Mouse (Mus musculus) retina, embryonic 14.5 days (tissue): Measurements from ENCODE around the gene Epn3.

ENCODE experiments used
- DNase-seq: peaks from one replicate; pipeline ENCODE4 v3.0.0-alpha.2; 2015; ENCODE audit warnings: low spot score

Gene Epn3

DNA sequence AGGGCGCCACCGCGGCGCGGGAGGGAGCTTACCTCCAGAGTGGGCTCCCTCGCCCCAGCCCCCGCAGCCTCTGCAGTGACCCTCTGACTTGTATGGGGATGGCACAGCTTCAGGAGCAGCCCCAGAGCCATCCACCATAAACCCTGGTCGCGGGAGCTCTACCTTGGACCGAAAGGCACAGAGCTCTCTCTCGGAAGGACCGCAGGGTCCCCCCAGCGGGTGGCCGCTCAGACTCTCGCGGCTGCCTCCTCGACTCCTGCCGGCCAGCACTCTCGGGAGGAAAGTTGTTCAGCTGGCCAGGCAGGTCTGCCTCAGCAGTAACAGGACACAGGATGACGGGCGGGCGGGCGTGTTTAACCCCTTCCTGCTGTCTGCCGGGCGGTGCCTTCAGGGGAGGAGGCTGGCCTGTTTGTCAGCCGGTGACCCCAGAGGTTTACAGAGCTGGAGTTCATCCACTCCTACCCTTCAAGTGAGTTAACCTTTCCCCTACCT lies at the start of gene Epn3:
TSS of gene Epn3 (minus strand) at position 314 of the 492 bp plus-strand sequence.
- DNase-seq, result peak; percentile 59

- peak; percentile 96 for DNase-seq
These were observed 49.3 kb upstream of the Epn3 start, which contains the start of gene Rsad1 for GRCm38 (mm10) chr11:94548888-94549690. Gene Rsad1 (minus strand): TSS chr11:94549255.

DNA sequence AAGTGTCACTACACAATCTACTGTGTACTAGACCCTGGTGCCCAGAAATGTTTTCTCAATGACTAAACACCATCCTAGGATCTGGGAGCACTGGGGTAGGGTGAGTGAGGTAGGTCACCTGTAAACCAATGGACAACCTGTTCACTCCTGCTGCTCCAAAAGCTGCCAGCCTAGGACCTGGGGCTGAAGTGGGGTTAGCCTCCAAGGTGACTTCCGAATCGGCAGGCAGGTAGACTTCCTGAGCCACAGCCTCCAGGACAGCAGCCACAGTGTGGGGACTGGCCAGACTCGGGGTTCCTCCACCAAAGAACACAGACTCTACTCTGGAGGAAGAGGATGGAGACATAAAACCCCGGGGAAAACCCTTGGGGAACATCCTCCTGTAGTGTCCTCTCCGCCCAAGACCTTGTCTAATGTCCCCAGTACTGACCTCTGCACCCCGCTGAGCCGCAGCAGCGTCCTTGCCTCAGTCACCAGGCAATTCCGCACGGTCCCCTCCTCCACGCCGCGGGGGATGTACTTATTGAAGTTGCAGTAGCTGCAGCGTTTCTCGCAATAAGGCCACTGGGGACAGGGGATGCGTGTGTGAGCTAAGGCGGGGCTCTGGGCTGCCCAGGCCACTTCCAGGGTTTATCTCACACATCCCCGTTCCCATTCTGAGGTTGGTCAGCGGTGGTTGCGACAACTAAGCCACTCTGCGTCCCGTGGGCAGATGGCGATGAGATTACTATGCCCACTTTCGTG lies 48.4 kb upstream of the Epn3 start:
- DNase-seq, result peak; percentile 59

- DNase-seq, result no peak
These were observed 47.5 kb upstream of the Epn3 start for GRCm38 (mm10) chr11:94547271-94547670.

DNA sequence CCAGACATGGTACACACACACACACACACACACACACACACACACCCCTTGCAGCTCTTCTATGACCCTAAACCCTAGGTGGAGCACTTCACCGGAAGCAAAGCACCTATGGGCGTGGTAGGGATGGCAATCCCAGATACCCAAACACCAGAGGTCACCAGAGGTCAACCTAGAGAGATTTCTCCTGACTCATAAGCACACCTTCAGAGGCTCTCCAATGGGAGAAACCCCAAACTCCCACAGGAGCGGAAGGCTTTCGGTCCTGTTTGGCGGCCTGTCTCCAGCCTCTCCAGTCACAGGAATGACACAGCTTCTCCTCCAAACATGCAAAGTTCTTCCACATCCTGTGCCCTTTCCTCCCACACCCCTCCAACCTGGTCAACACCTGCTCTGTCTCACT lies 46.6 kb upstream of the Epn3 start:
- no peak for DNase-seq

- DNase-seq, result no peak
These were observed 44.6 kb upstream of the Epn3 start for GRCm38 (mm10) chr11:94544422-94544821.

- DNase-seq, result peak; percentile 84
These were observed 44.2 kb upstream of the Epn3 start for GRCm38 (mm10) chr11:94543932-94544331.

DNA sequence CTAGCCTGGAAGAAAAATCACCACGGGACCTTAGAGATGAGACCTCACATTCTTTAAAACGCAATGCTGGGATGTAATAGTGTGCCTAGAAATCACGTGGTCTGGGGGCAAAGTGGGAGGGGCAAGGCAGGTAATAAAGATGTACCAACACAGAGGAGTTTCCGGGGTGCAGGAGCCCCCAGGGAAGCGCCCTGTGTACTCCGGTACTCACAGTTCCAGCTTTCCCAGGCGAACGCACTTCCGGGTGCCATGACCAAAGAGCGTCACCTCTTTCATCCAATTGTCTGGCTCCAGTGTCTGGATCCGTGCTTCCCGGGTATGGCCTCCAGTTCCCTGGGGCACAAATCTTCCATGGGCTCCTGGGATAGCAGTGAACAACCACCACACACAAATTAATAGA lies 43.6 kb upstream of the Epn3 start:
- DNase-seq, result no peak

DNA sequence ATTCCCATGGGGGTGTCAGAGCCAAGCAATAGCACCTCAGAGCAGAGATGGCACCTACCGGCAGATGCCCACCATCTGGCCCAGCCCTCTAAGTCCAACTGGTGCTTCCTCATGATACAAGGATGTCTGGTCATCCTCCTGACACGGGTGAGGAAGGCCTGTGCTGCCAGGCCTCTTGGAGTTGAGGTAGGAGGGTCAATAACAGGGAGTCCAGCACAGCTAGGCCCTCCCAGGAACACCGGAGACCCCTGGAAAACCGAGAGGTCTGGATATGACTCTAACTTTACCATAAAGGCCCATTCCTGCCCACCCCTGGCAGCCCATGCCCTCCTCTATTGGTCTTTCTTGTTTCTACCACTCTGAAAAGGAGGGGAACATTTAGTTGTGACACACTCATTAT lies 42.6 kb upstream of the Epn3 start:
- no peak for DNase-seq

DNA sequence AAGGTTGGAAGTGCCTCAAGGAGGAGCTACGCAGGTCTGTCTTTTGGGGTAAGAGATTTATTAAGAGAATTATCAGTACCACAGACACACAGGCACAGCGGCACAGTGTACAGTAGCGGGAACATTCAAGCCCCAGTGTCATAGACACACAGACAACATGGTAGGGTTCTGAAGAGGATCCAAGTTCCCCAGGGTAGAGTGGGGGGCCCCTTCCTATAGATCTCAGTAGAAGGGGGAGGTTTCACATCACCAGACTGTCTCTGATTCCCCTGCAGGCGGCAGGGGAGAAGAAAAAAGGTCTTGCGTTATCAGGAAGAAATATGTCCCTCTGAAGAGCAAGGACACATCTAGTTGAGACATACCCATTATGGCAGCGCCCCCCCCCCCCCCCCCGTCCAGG lies 40.0 kb upstream of the Epn3 start:
- DNase-seq, result no peak

DNA sequence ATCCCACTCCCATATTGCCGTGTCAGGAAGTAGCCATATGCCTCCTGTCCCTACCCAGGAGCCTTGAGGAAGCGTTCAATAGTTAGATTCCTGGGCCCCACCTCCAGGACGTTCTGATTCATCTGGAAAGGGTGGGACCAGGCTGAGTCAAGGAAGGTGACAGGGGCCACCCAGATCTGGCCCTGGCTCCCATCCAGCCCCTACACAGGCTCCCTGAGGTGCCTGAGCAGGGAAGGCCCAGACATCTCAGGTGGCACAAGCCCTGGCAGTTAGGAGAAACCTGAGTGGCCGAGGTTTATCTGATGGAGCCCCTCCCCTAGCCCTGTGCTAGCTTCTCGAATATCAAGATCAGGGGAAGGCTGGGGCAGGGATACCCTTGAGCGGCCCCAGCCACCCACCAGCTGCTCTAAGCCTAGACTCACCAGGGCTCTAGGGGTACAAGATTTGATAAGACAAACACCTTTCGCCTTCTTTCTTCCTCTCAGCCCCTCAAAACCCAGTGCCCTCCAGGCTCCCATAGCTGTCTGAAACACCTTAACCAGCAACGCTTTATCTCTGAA lies 39.0 kb upstream of the Epn3 start:
- DNase-seq, result no peak

GRCm38 (mm10) chr11:94533171-94533570 lies 33.4 kb upstream of the Epn3 start:
- DNase-seq, result no peak

GRCm38 (mm10) chr11:94528879-94529278 lies 29.1 kb upstream of the Epn3 start:
- peak; percentile 23 for DNase-seq

GRCm38 (mm10) chr11:94526171-94526879 lies 26.6 kb upstream of the Epn3 start:
- DNase-seq, result peak; percentile 42

DNA sequence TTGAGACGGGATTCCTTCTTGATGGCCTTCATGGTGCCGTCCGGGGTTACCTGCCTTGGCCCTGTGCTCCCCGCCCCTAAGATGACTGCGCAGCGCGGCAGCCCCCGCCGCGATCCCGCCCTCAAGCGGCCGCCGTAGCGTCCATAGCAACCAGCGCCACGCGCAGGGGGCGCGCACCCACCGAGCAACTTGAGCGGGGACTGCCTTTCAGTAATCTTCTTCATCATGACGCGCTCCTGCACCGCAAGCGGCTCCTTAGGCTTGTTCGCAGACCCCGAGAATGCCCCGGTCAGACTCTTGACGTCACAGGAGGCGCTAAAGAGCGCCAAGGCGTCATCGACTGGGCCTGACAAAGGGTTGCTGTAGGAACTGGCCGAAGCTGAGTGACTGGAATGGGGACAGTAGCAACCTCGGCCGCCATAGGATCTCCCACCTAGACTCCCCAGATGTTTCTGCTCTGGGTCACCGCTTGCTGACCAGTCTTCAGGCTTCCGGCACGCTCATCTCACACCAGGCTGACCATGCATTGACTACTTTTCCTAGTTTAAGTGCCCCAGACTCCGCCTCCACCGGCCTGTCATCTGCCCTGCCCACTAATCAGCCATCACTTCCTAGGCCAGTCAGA lies 21.6 kb upstream of the Epn3 start, which contains the start of gene Mycbpap:
TSS of gene Mycbpap (minus strand) at position 524 of the 625 bp plus-strand sequence.
- DNase-seq, result peak; percentile 78

- DNase-seq, result no peak
These were observed 13.7 kb upstream of the Epn3 start for GRCm38 (mm10) chr11:94513452-94513851.

- DNase-seq, result no peak
These were observed 9.2 kb upstream of the Epn3 start for GRCm38 (mm10) chr11:94508976-94509375.

GRCm38 (mm10) chr11:94501482-94501881 lies 1.7 kb upstream of the Epn3 start:
- no peak for DNase-seq

GRCm38 (mm10) chr11:94500362-94500761 lies 588 bp upstream of the Epn3 start:
- no peak for DNase-seq

DNA sequence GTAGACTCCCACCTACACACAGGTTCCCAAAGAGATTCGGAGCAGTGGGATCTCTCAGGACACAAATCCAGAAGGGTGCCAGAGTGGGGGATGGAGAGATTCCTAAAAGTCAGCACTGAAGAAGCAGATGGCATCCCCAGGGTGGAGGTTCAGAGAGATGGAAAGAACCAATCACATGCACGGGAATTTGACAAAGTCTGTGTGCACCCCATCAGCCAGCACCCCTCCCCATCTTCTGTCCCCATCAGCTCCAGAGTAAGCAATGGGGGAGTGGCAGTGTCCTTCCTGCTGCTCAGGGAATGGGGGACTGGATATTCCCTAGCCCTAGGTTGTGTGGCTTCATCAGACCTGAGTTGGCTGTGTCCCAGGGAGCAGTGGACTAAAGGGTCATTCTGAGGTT lies 739 bp downstream of the Epn3 start:
- DNase-seq, result no peak
